Mouse (Mus musculus): Measurements from ENCODE around the gene Zfp174. TPM values are rescaled to one million over a fixed set of nuclear protein-coding genes. Genes with fewer than 3 reads are reported as not detected.

Zfp174 gene
- polyA plus RNA-seq, 1 experiment = 1.3 TPM

DNA sequence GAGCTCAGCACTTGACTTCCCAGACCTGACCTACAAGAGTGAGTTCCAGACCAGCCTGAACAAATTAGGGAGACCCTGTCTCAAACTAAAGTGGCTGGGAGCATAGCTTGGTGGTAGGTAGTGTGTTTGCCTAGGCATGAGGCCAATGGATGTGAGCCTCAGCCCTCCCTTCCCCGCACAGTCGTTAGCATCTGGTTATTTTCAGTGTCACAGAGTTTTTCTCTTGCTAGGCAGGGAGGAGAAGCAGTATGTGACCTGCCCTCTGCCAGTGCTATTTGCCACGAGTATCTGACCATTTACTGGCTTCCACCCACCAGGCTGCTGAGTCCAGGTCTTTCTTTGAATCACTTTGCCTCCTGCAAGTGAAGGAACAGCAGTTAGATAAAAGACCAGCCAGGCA, 46.7 kb downstream of the Zfp174 start:
- no peak for DNase-seq
- Histone ChIP-seq H3K27ac (ENCODE audit: control insufficient read depth, insufficient read depth, low read length) (no peak overlapping the region), H3K4me1 (replicated peaks; ENCODE audit: control insufficient read depth, insufficient read depth, low read length) (peaks cover 5% of the 10 kb centered on the region), H3K27me3 (ENCODE audit: control insufficient read depth, insufficient read depth, low read length) (no peaks in the 10 kb centered on the region), H3K36me3 (ENCODE audit: control insufficient read depth, insufficient read depth, low read length) (peaks cover 15% of the 10 kb centered on the region), H3K4me3 (ENCODE audit: control insufficient read depth, insufficient read depth, low read length) (no peak overlapping the region)
- WGBS = 73% methylated on average over 3 of the region's 3 CpGs
- TF ChIP-seq CTCF (IDR thresholded peaks at IDR 0.05; ENCODE audit: borderline replicate concordance, control insufficient read depth, extremely low read depth, insufficient read depth, low read length, poor library complexity) (no peak), POLR2A (IDR thresholded peaks at IDR 0.05; ENCODE audit: control insufficient read depth, extremely low read depth, insufficient read depth, low read length, poor library complexity) (no peak)

DNA sequence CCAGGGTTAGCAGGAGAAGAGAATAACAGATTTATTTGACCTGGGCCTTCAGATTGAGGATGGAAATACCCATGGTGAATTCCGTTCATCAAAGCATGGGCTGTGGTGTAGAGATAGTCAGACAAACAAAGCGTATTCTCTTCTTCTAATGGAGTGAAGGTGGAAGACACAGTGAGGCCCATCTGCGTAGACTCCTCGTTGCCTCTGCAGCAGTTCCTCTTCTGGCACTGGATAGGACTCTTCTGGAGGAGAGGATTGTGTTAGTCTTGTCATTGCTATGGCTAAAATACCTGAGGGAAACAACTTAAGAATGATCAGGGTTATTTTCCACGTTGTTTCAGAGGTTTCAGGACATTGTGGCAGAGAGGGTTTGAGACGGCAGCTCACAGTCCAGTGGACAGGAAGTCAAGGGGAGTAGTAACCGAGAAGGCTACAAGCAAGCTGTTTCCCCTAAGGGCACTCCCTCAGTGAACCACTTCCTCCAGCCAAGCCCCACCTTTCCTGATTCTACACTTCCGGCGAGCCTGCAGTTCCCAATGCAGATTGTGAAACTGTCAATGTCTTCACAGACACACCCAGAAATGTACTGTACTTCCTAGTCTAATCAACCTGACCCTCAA, 48.2 kb downstream of the Zfp174 start:
- peak overlapping the region; percentile 73; the same call in 1 of the 2 replicates for H3K27ac ChIP-seq (ENCODE audit: control insufficient read depth, insufficient read depth, low read length)
- TF ChIP-seq CTCF (IDR thresholded peaks at IDR 0.05; ENCODE audit: borderline replicate concordance, control insufficient read depth, extremely low read depth, insufficient read depth, low read length, poor library complexity) = no peak
- TF ChIP-seq POLR2A (IDR thresholded peaks at IDR 0.05; ENCODE audit: control insufficient read depth, extremely low read depth, insufficient read depth, low read length, poor library complexity) = no peak
- 21% methylated on average over 9 of the region's 9 CpGs for WGBS
- H3K4me3 ChIP-seq (ENCODE audit: control insufficient read depth, insufficient read depth, low read length) = no peak overlapping the region
- DNase-seq = peak; percentile 44
- H3K4me1 ChIP-seq (replicated peaks; ENCODE audit: control insufficient read depth, insufficient read depth, low read length) = peaks cover 5% of the 10 kb centered on the region
- no peaks in the 10 kb centered on the region for H3K27me3 ChIP-seq (ENCODE audit: control insufficient read depth, insufficient read depth, low read length)
- H3K36me3 ChIP-seq (ENCODE audit: control insufficient read depth, insufficient read depth, low read length) = peaks cover 28% of the 10 kb centered on the region

DNA sequence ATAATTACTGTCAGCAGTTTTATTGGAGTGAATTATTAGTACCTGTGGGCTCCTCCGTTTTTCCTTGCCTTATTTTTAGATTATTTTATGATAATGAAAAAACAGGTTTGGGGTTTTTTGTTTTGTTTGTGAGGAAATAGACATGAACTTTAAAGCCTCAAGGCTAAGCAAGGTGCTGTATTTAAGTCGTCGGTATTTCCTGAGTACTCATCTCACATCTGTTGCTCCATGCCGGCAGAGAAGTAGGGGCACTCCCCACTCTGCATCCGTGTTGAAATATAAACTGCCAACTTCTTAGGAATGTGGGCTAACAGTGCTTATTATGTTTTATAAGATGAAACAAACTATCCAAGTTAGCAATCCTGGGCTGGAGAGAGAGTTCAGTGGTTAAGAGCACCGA, 49.0 kb downstream of the Zfp174 start:
- no peak for DNase-seq
- WGBS = 54% methylated on average over 6 of the region's 6 CpGs
- Histone ChIP-seq H3K27ac (ENCODE audit: control insufficient read depth, insufficient read depth, low read length) (no peak overlapping the region), H3K4me1 (replicated peaks; ENCODE audit: control insufficient read depth, insufficient read depth, low read length) (peaks cover 5% of the 10 kb centered on the region), H3K27me3 (ENCODE audit: control insufficient read depth, insufficient read depth, low read length) (no peaks in the 10 kb centered on the region), H3K36me3 (ENCODE audit: control insufficient read depth, insufficient read depth, low read length) (peaks cover 36% of the 10 kb centered on the region), H3K4me3 (ENCODE audit: control insufficient read depth, insufficient read depth, low read length) (no peak overlapping the region)
- TF ChIP-seq POLR2A (IDR thresholded peaks at IDR 0.05; ENCODE audit: control insufficient read depth, extremely low read depth, insufficient read depth, low read length, poor library complexity) (no peak), CTCF (IDR thresholded peaks at IDR 0.05; ENCODE audit: borderline replicate concordance, control insufficient read depth, extremely low read depth, insufficient read depth, low read length, poor library complexity) (no peak)

DNA sequence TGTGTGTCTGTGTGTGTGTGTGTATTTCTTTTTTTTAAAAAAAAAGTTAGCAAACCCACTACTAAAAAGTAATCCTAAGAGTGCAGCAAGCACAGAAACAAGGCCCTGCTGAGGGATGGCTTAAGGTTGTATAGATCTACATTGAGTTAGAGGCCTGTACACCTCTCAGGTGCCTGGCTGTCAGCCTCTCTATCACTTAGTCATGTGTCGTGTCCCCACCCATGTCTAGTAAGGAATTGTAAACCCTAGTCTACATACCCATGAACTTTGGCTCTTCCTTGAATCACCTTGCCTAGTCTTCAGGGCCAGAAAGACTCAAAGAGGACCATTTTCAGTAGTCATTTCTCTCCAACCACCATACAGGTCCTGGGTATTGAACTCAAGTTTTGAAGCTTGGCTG, 49.5 kb downstream of the Zfp174 start:
- no peak overlapping the region for H3K4me3 ChIP-seq (ENCODE audit: control insufficient read depth, insufficient read depth, low read length)
- 94% methylated on average over 1 of the region's 1 CpGs for WGBS
- no peak for DNase-seq
- no peaks in the 10 kb centered on the region for H3K27me3 ChIP-seq (ENCODE audit: control insufficient read depth, insufficient read depth, low read length)
- H3K36me3 ChIP-seq (ENCODE audit: control insufficient read depth, insufficient read depth, low read length) = peaks cover 40% of the 10 kb centered on the region
- H3K4me1 ChIP-seq (replicated peaks; ENCODE audit: control insufficient read depth, insufficient read depth, low read length) = peaks cover 5% of the 10 kb centered on the region
- TF ChIP-seq POLR2A (IDR thresholded peaks at IDR 0.05; ENCODE audit: control insufficient read depth, extremely low read depth, insufficient read depth, low read length, poor library complexity) = no peak
- no peak for TF ChIP-seq CTCF (IDR thresholded peaks at IDR 0.05; ENCODE audit: borderline replicate concordance, control insufficient read depth, extremely low read depth, insufficient read depth, low read length, poor library complexity)
- H3K27ac ChIP-seq (ENCODE audit: control insufficient read depth, insufficient read depth, low read length) = no peak overlapping the region

DNA sequence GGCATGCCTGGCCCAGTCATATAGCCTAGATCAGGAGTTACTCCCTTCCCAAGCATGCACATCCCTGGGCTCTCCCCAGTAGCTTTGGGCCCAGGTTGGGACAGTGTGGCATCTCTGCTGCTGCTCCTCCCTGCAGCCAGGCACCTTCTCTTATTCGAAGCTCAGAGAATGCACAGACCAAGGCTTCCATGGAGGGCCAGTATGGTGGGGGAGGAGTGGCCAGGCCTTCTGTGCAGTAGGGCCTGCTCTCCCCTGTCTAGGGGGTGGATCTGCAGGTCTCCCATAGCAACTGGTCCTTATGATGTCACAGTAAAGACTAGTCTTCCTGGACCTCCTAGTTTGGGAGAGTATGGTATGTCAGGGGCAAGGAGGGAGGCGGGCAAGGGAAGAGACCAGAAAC, 60.4 kb downstream of the Zfp174 start:
- no peaks in the 10 kb centered on the region for H3K27me3 ChIP-seq (ENCODE audit: control insufficient read depth, insufficient read depth, low read length)
- H3K4me3 ChIP-seq (ENCODE audit: control insufficient read depth, insufficient read depth, low read length) = no peak overlapping the region
- H3K4me1 ChIP-seq (replicated peaks; ENCODE audit: control insufficient read depth, insufficient read depth, low read length) = 0 out of 2 replicates have a peak, but pooled peaks cover 4% of the 10 kb centered on the region
- WGBS = 85% methylated on average over 2 of the region's 2 CpGs
- TF ChIP-seq POLR2A (IDR thresholded peaks at IDR 0.05; ENCODE audit: control insufficient read depth, extremely low read depth, insufficient read depth, low read length, poor library complexity) = no peak
- no peak for TF ChIP-seq CTCF (IDR thresholded peaks at IDR 0.05; ENCODE audit: borderline replicate concordance, control insufficient read depth, extremely low read depth, insufficient read depth, low read length, poor library complexity)
- DNase-seq = no peak
- peaks cover 10% of the 10 kb centered on the region for H3K36me3 ChIP-seq (ENCODE audit: control insufficient read depth, insufficient read depth, low read length)
- H3K27ac ChIP-seq (ENCODE audit: control insufficient read depth, insufficient read depth, low read length) = no peak overlapping the region

Other genes with a start within 250 kb of the Zfp174 start
- gene Mefv, start 129.2 kb upstream of the Zfp174 start, polyA plus RNA-seq (2012; rRNA removed) = 0.83 and 1.3 TPM in 2 replicates
- 15.7 and 16.0 TPM in 2 replicates for gene Zfp263, start 103.2 kb upstream of the Zfp174 start, polyA plus RNA-seq (2012; rRNA removed)
- not detected in 2 replicates for gene Olfr15, start 16.4 kb upstream of the Zfp174 start, polyA plus RNA-seq (2012; rRNA removed)
- 107 and 115 TPM in 2 replicates for gene Naa60, start 25.1 kb downstream of the Zfp174 start, polyA plus RNA-seq (2012; rRNA removed)
- gene Zfp597, start 37.3 kb downstream of the Zfp174 start, polyA plus RNA-seq (2012; rRNA removed) = 6.3 and 7.5 TPM in 2 replicates
- gene Gm20695, start 37.4 kb downstream of the Zfp174 start, polyA plus RNA-seq (2012; rRNA removed) = not detected in 2 replicates
- 9.0 and 12.0 TPM in 2 replicates for gene 1700037C18Rik, start 61.4 kb downstream of the Zfp174 start, polyA plus RNA-seq (2012; rRNA removed)
- gene Cluap1, start 61.5 kb downstream of the Zfp174 start, polyA plus RNA-seq (2012; rRNA removed) = 19.4 and 22.9 TPM in 2 replicates
- 136 and 157 TPM in 2 replicates for gene Nlrc3, start 129.4 kb downstream of the Zfp174 start, polyA plus RNA-seq (2012; rRNA removed)
- 71.8 and 77.4 TPM in 2 replicates for gene Slx4, start 156.5 kb downstream of the Zfp174 start, polyA plus RNA-seq (2012; rRNA removed)
- gene Dnase1, start 189.7 kb downstream of the Zfp174 start, polyA plus RNA-seq (2012; rRNA removed) = 0.33 and 0.77 TPM in 2 replicates
- gene Trap1, start 230.6 kb downstream of the Zfp174 start, polyA plus RNA-seq (2012; rRNA removed) = 90.9 and 94.2 TPM in 2 replicates